Mouse (Mus musculus): ENCODE data around the gene Rtn3. TPM values are rescaled to one million over a fixed set of nuclear protein-coding genes. Genes with fewer than 3 reads are reported as not detected.

Gene Rtn3
- polyA plus RNA-seq (2015; fragmentation: Nextera tagmentation; extraction: Ambion mirVana): 122 and 132 TPM in 2 replicates

- Histone ChIP-seq H3K9me3 (ENCODE audit: low read length) (no peaks in the 10 kb centered on the region), H3K36me3 (ENCODE audit: insufficient read depth, low read length) (no peaks in the 10 kb centered on the region), H3K4me1 (ENCODE audit: insufficient read depth, low read depth, low read length) (peaks cover 6% of the 10 kb centered on the region; the same call in 1 of the 2 replicates), H3K9ac (replicated peaks; ENCODE audit: low read depth) (peak within 1 kb of the TSS; percentile 90), H3K27ac (ENCODE audit: low read length) (peak within 1 kb of the TSS; percentile 97), H3K4me3 (ENCODE audit: low read depth, low read length) (peak within 1 kb of the TSS; percentile 86), H3K27me3 (replicated peaks; ENCODE audit: insufficient read depth, low read length) (no peaks in the 10 kb centered on the region), H3K4me2 (replicated peaks; ENCODE audit: low read depth, low read length) (peak within 1 kb of the TSS; percentile 84)
- peak; percentile 93 for ATAC-seq
- DNase-seq (ENCODE audit: low spot score): peak; percentile 99
- WGBS: under 1% methylated on average over 74 of the region's 80 CpGs
- TF ChIP-seq CTCF (IDR thresholded peaks at IDR 0.05): no peak
- no peak for TF ChIP-seq EP300 (IDR thresholded peaks at IDR 0.05)
Measured at GRCm38 (mm10) chr19:7482599-7483511, at the start of gene Rtn3. Gene Rtn3, minus strand, starts transcription at chr19:7483281.

DNA sequence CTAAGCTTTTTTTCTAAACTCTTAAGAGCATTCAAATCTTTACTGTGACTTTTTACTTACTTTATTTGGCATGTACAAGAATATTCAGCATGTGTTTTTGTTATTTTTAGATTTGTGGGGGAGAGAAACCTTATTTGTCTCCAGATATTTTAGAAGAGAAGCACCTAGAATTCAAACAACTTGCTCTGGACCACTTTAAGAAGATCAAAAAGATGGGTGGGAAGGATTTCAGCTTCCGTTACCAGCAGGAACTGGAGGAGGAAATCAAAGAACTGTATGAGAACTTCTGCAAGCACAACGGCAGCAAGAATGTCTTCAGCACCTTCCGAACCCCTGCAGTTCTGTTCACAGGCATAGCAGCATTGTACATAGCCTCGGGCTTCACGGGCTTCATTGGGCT, 48.8 kb upstream of the Rtn3 start:
- ATAC-seq (no peak), DNase-seq (ENCODE audit: low spot score) (no peak)
- Histone ChIP-seq H3K4me2 (replicated peaks; ENCODE audit: low read depth, low read length) (no peak overlapping the region), H3K9ac (replicated peaks; ENCODE audit: low read depth) (no peak overlapping the region), H3K27ac (ENCODE audit: low read length) (no peak overlapping the region), H3K36me3 (ENCODE audit: insufficient read depth, low read length) (peaks cover 36% of the 10 kb centered on the region), H3K9me3 (ENCODE audit: low read length) (no peaks in the 10 kb centered on the region), H3K27me3 (replicated peaks; ENCODE audit: insufficient read depth, low read length) (no peaks in the 10 kb centered on the region), H3K4me3 (ENCODE audit: low read depth, low read length) (no peak overlapping the region), H3K4me1 (ENCODE audit: insufficient read depth, low read depth, low read length) (no peaks in the 10 kb centered on the region)
- TF ChIP-seq EP300 (IDR thresholded peaks at IDR 0.05) (no peak), CTCF (IDR thresholded peaks at IDR 0.05) (no peak)
- WGBS: 90% methylated on average over 5 of the region's 5 CpGs

DNA sequence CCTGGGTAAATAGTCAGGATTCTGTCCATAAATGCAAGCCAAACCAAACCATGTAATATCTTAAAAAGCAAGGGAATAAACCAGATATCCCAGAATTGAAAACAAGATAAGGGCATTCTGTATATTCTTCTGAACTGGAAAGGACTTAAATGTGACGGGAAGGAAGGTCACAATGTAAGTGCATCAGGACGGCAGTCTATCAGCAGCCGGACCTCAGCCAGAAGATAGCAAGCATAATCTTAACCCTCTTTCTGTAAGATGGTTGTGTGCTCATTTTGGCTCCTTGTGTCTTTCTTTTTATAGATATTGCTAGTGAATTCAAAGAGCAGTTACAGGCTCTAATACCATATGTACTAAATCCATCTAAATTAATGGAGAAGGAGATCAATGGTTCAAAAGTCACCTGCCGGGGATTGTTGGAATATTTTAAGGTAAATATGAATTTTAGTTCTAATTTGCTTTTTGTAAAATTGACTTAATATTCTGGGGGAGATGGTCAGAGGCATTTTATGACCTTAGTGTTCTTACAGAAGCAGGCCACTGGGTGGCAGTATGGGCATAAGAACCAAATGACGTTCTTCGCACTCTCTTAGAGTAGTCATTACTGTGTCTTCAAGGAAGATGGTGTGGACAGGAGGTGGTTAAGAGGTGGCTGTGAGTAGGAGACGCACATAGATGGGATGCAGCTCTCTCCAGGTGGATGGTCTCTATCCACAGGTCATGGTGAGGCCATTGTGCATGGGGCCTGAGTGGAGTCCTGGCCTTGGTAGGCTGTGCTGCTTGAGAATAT, 45.8 kb upstream of the Rtn3 start:
- H3K27me3 ChIP-seq (replicated peaks; ENCODE audit: insufficient read depth, low read length): no peaks in the 10 kb centered on the region
- H3K4me3 ChIP-seq (ENCODE audit: low read depth, low read length): no peak overlapping the region
- no peaks in the 10 kb centered on the region for H3K4me1 ChIP-seq (ENCODE audit: insufficient read depth, low read depth, low read length)
- TF ChIP-seq CTCF (IDR thresholded peaks at IDR 0.05) (peak; percentile 86), EP300 (IDR thresholded peaks at IDR 0.05) (no peak)
- no peak overlapping the region for H3K9ac ChIP-seq (replicated peaks; ENCODE audit: low read depth)
- H3K27ac ChIP-seq (ENCODE audit: low read length): no peak overlapping the region
- DNase-seq (ENCODE audit: low spot score): peak; percentile 74
- no peak overlapping the region for H3K4me2 ChIP-seq (replicated peaks; ENCODE audit: low read depth, low read length)
- 51% methylated on average over 7 of the region's 7 CpGs for WGBS
- H3K36me3 ChIP-seq (ENCODE audit: insufficient read depth, low read length): peaks cover 39% of the 10 kb centered on the region
- ATAC-seq: 0 out of 2 replicates have a peak, but pooled peaks have one; percentile 28
- no peaks in the 10 kb centered on the region for H3K9me3 ChIP-seq (ENCODE audit: low read length)

DNA sequence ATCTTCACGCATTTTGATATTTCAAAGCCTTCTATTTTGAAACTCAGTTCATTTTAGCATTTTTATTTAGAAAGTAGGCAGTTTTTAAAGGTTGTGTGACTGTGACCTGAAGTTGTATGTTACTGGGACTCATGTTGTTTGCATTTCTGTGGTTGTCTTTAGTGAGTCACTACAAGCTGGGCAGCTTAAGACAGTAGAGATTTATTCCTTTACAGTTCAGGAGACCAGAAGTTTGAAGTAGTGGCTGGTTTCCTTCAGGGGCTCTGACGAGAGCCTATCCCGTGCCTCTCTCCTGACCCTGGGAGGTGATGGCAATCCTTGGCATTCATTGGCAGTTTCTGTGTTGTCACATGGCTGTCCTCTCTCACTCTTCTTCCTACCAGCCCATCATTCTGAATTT, 41.8 kb upstream of the Rtn3 start:
- Histone ChIP-seq H3K9ac (replicated peaks; ENCODE audit: low read depth) (no peak overlapping the region), H3K4me1 (ENCODE audit: insufficient read depth, low read depth, low read length) (no peaks in the 10 kb centered on the region), H3K27ac (ENCODE audit: low read length) (no peak overlapping the region), H3K9me3 (ENCODE audit: low read length) (no peaks in the 10 kb centered on the region), H3K36me3 (ENCODE audit: insufficient read depth, low read length) (peaks cover 30% of the 10 kb centered on the region; the same call in 1 of the 2 replicates), H3K27me3 (replicated peaks; ENCODE audit: insufficient read depth, low read length) (no peaks in the 10 kb centered on the region), H3K4me3 (ENCODE audit: low read depth, low read length) (no peak overlapping the region), H3K4me2 (replicated peaks; ENCODE audit: low read depth, low read length) (no peak overlapping the region)
- DNase-seq (ENCODE audit: low spot score) (no peak), ATAC-seq (no peak)
- WGBS: 69% methylated on average over 3 of the region's 3 CpGs
- TF ChIP-seq CTCF (IDR thresholded peaks at IDR 0.05) (no peak), EP300 (IDR thresholded peaks at IDR 0.05) (no peak)

DNA sequence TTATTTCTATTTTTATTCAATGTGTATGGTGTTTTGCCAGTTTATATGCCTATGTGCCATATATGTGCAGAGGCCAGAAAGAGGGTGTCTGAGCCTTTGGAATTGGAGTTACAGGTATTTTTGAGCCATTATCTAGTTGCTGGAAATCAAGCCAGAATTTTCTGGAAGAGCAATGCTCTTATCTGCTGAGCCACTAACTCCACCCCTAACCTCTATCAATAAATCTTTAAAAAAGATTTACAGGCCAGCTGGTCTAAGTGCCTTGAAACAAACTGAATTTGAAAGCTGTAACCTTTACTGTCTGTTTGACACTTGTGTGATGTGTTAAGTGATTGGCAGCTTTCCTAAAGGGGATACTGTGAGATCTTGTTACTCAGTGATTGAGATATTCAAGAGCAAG, 40.7 kb upstream of the Rtn3 start:
- TF ChIP-seq EP300 (IDR thresholded peaks at IDR 0.05): no peak
- TF ChIP-seq CTCF (IDR thresholded peaks at IDR 0.05): no peak
- Histone ChIP-seq H3K9ac (replicated peaks; ENCODE audit: low read depth) (no peak overlapping the region), H3K36me3 (ENCODE audit: insufficient read depth, low read length) (peaks cover 36% of the 10 kb centered on the region; the same call in 1 of the 2 replicates), H3K27me3 (replicated peaks; ENCODE audit: insufficient read depth, low read length) (no peaks in the 10 kb centered on the region), H3K4me3 (ENCODE audit: low read depth, low read length) (no peak overlapping the region), H3K9me3 (ENCODE audit: low read length) (no peaks in the 10 kb centered on the region), H3K4me2 (replicated peaks; ENCODE audit: low read depth, low read length) (no peak overlapping the region), H3K27ac (ENCODE audit: low read length) (no peak overlapping the region), H3K4me1 (ENCODE audit: insufficient read depth, low read depth, low read length) (no peaks in the 10 kb centered on the region)
- ATAC-seq: no peak
- DNase-seq (ENCODE audit: low spot score): no peak

DNA sequence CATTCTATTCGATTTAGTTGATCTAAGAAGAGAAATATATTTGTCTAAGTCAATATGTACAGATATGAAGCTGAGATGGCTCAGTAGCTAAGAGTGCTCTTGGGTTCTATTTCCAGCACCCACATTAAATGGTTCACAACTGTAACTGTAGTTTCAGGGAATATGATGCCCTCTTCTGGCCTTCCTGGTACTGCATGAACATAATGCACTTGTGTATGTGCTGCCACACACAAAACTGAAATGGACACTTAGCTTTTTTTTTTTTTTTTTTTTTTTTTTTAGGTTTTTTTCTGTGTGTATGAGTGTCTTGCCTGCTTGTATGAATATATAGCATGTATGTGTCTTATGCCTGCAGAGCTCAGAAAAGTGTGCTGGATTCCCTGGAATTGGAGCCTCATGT, 40.2 kb upstream of the Rtn3 start:
- no peak overlapping the region for H3K27ac ChIP-seq (ENCODE audit: low read length)
- WGBS: 95% methylated on average over 1 of the region's 1 CpGs
- no peaks in the 10 kb centered on the region for H3K9me3 ChIP-seq (ENCODE audit: low read length)
- H3K4me3 ChIP-seq (ENCODE audit: low read depth, low read length): no peak overlapping the region
- ATAC-seq: no peak
- no peak overlapping the region for H3K4me2 ChIP-seq (replicated peaks; ENCODE audit: low read depth, low read length)
- no peaks in the 10 kb centered on the region for H3K27me3 ChIP-seq (replicated peaks; ENCODE audit: insufficient read depth, low read length)
- no peaks in the 10 kb centered on the region for H3K4me1 ChIP-seq (ENCODE audit: insufficient read depth, low read depth, low read length)
- H3K36me3 ChIP-seq (ENCODE audit: insufficient read depth, low read length): peaks cover 32% of the 10 kb centered on the region; the same call in 1 of the 2 replicates
- no peak overlapping the region for H3K9ac ChIP-seq (replicated peaks; ENCODE audit: low read depth)
- peak; percentile 48 for TF ChIP-seq CTCF (IDR thresholded peaks at IDR 0.05)
- no peak for TF ChIP-seq EP300 (IDR thresholded peaks at IDR 0.05)
- no peak for DNase-seq (ENCODE audit: low spot score)

Data from lung, postnatal 0 days (tissue).